Comparison of ENCODE assay signal across 33 mouse cellular contexts in the genomic region with DNA sequence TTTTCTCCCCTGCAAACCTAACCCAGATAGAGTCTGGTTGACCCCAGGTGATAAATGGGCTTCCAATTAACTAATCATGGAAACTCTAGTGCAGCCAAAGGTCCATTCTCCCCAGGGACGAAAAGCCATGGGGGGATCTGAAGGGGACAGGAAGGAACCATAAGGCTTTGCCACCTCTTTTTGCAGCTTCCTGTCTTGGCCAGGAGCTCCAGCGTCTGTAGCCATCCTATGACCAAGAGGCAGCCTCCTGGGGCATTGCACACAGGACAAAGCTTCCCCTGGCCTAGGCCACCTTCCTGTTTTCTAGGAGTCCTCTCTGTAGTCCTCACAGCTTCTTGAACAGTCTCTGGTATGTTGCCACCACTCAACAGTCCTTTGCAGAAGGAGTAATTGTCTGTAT. TPM values are rescaled to one million over a fixed set of nuclear protein-coding genes. Genes with fewer than 3 reads are reported as not detected.
DNase-seq lines count a peak whose midpoint lies in the region; ATAC-seq lines count a peak whose summit lies in the region.
"Had no signal": no experiment of that assay in that cellular context is flagged by ENCODE, and none has a peak within 500 bp of the region (broad histone marks: within the 10 kb centered on the region; RNA-seq: fewer than 3 reads in every experiment).

No protein-coding gene starts in this region.

- no peaks in the 10 kb centered on the region for H3K9me3 ChIP-seq in neural tube, embryonic 15.5 days (replicated peaks)
- H3K9me3 ChIP-seq: embryonic facial prominence, embryonic 12.5 days; embryonic facial prominence, embryonic 15.5 days; forebrain, embryonic 15.5 days had no signal

- H3K4me2 ChIP-seq in neural tube, embryonic 15.5 days: no peak overlapping the region
- H3K4me2 ChIP-seq: embryonic facial prominence, embryonic 12.5 days; embryonic facial prominence, embryonic 15.5 days; forebrain, embryonic 15.5 days; heart, embryonic 11.5 days; hindbrain, embryonic 14.5 days had no signal

- peak; percentile 92 for DNase-seq in heart, adult 11 months
- DNase-seq in heart, postnatal 14 days: no peak
- peak; percentile 11 for DNase-seq in neural tube, embryonic 10.5 days (ENCODE audit: extremely low spot score, low spot score)
- DNase-seq in adrenal gland, postnatal 25 days: no peak
- DNase-seq: adrenal gland, adult 2 months; adrenal gland, postnatal 14 days; cerebellum, adult 18-20 months; cerebellum, adult 9-10 months; cerebellum, postnatal 25 days; gastrocnemius, postnatal 10 days; gastrocnemius, postnatal 36 days; heart, postnatal 4 days; kidney, adult 18-20 months had no signal

- intact Hi-C loops in heart, postnatal 14 days (cut with DNase I): no loop called here

- no peak overlapping the region for H3K27ac ChIP-seq in neural tube, embryonic 15.5 days (replicated peaks)
- 0 out of 2 replicates have a peak overlapping the region, but pooled peaks have one; percentile 40 for H3K27ac ChIP-seq in brown adipose tissue, adult 24 weeks (replicated peaks; ENCODE audit: low read depth, low read length)
- H3K27ac ChIP-seq: embryonic facial prominence, embryonic 12.5 days; embryonic facial prominence, embryonic 15.5 days; forebrain, embryonic 15.5 days; hindbrain, embryonic 14.5 days; hindbrain, postnatal 0 days had no signal

- no peaks in the 10 kb centered on the region for H3K36me3 ChIP-seq in neural tube, embryonic 15.5 days
- H3K36me3 ChIP-seq: embryonic facial prominence, embryonic 12.5 days; embryonic facial prominence, embryonic 15.5 days; forebrain, embryonic 15.5 days had no signal

- no peak for ATAC-seq in neural tube, embryonic 15.5 days (ENCODE audit: low FRiP score)
- ATAC-seq: CD4-positive, CD25-positive, alpha-beta regulatory T cell, adult 4 months; forebrain, embryonic 15.5 days; hindbrain, postnatal 0 days; inflammation-experienced regulatory T-cells, adult 6 months; intestine, embryonic 16.5 days had no signal

- peaks cover 10% of the 10 kb centered on the region; the same call in 1 of the 2 replicates for H3K4me1 ChIP-seq in neural tube, embryonic 15.5 days
- H3K4me1 ChIP-seq in brown adipose tissue, adult 24 weeks (ENCODE audit: control insufficient read depth, insufficient read depth, insufficient read length, low read length): peaks cover 21% of the 10 kb centered on the region
- H3K4me1 ChIP-seq: forebrain, embryonic 15.5 days had no signal

- H3K9ac ChIP-seq in neural tube, embryonic 15.5 days (replicated peaks): no peak overlapping the region
- H3K9ac ChIP-seq: embryonic facial prominence, embryonic 12.5 days; embryonic facial prominence, embryonic 15.5 days; forebrain, embryonic 15.5 days; hindbrain, embryonic 14.5 days had no signal

- no peaks in the 10 kb centered on the region for H3K27me3 ChIP-seq in neural tube, embryonic 15.5 days (replicated peaks)
- H3K27me3 ChIP-seq: embryonic facial prominence, embryonic 12.5 days; embryonic facial prominence, embryonic 15.5 days; forebrain, embryonic 15.5 days had no signal

- H3K4me3 ChIP-seq in neural tube, embryonic 15.5 days (replicated peaks): no peak overlapping the region
- H3K4me3 ChIP-seq in brown adipose tissue, adult 24 weeks (ENCODE audit: insufficient read depth, low read depth, low read length): no peak overlapping the region
- H3K4me3 ChIP-seq: embryonic facial prominence, embryonic 12.5 days; embryonic facial prominence, embryonic 15.5 days; forebrain, embryonic 15.5 days had no signal

- WGBS in neural tube, embryonic 15.5 days: 91% methylated on average over 2 of the region's 2 CpGs

RNA-seq across cellular contexts. Expression of gene Spesp1, which starts 46.5 kb away (rescaled TPM):
- total RNA-seq in heart, postnatal 14 days (2021): not detected
- polyA plus RNA-seq in neural tube, embryonic 15.5 days (2015; fragmentation: Nextera tagmentation; extraction: Ambion mirVana): not detected in 2 replicates
- polyA plus RNA-seq in brown adipose tissue, adult 24 weeks (2012; ENCODE audit: insufficient read depth, insufficient read length, missing spikeins): not detected in 2 replicates
- not detected in 2 replicates for total RNA-seq in adrenal gland, postnatal 25 days (2021)
- total RNA-seq: adrenal gland, adult 2 months; adrenal gland, postnatal 14 days; common myeloid progenitor, adult 5-6 weeks; gastrocnemius, postnatal 10 days; gastrocnemius, postnatal 36 days; heart, adult 8-10 months; heart, postnatal 4 days; hindbrain, postnatal 0 days; MEL had no signal
- polyA plus RNA-seq: adrenal gland, adult 2 months; brain, embryonic 14.5 days; C2C12; CD4-positive, CD25-positive, alpha-beta regulatory T cell, adult 4 months; embryonic facial prominence, embryonic 12.5 days; embryonic facial prominence, embryonic 15.5 days; forebrain, embryonic 11.5 days; forebrain, embryonic 15.5 days; heart, embryonic 11.5 days; heart, embryonic 14.5 days; heart, postnatal 0 days; hindbrain, embryonic 11.5 days; hindbrain, embryonic 14.5 days; hindbrain, postnatal 0 days; inflammation-experienced regulatory T-cells, adult 6 months; intestine, embryonic 16.5 days had no signal

Comparison
In these comparisons a context has a peak if more than half of its experiments do, and no peak if none do; other contexts are left out.
1. DNase-seq: peak in heart, adult 11 months (single experiment) and neural tube, embryonic 10.5 days (single experiment); none in heart, postnatal 14 days (0 of 2) and adrenal gland, postnatal 25 days (single experiment).